ENCODE assay signal across 15 mouse cellular contexts in the genomic region with DNA sequence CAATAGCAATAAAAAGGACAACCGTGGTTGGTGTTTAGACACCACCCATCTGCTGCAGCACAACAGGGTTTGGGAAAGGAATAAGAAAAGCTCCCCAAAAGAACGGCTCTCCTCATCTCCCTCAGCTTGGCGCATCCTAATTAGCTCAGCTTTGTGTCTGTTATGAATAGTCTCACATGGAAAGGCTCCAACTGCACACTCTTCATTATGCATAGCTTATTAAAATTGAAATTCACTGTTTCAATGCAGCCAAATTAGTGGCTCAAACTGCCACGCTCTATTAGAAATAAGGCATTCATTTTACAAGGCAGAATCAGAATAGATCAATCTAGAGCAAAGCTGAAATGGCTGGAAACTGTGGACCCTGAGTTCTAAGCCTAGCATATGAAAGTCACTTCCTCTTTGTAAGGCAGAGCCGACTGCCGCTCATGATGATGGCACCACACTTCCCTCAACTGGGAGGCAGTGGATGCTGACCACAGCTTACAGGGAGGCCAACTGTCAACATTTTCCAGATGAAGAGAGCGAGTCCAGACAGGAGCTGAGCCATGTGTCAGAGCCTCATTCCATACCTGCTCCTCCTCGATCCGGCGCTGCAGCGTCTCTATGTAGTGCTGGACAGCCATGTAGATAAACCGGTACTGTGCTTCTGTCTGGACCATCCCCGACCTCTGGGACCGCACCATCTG. TPM values are rescaled to one million over a fixed set of nuclear protein-coding genes. Genes with fewer than 3 reads are reported as not detected.
DNase-seq lines count a peak whose midpoint lies in the region; ATAC-seq and TF ChIP-seq lines count a peak whose summit lies in the region.
"Had no signal": no experiment of that assay in that cellular context is flagged by ENCODE, and none has a peak within 500 bp of the region (broad histone marks: within the 10 kb centered on the region; RNA-seq: fewer than 3 reads in every experiment).

No protein-coding gene starts in this region.

- peak overlapping the region; percentile 70 for H3K27ac ChIP-seq in hindbrain, embryonic 12.5 days
- H3K27ac ChIP-seq in hindbrain, embryonic 11.5 days (ENCODE audit: low read depth, low read length): no peak overlapping the region
- peak overlapping the region; percentile 70 for H3K27ac ChIP-seq in hindbrain, postnatal 0 days
- peak overlapping the region; percentile 78 for H3K27ac ChIP-seq in midbrain, embryonic 16.5 days (ENCODE audit: low read length)
- H3K27ac ChIP-seq: embryonic facial prominence, embryonic 13.5 days; liver, embryonic 13.5 days; stomach, postnatal 0 days had no signal

- peaks cover 68% of the 10 kb centered on the region for H3K36me3 ChIP-seq in hindbrain, embryonic 12.5 days
- peaks cover 3% of the 10 kb centered on the region for H3K36me3 ChIP-seq in hindbrain, embryonic 11.5 days (ENCODE audit: control insufficient read depth, insufficient read depth, low read length)
- H3K36me3 ChIP-seq in hindbrain, postnatal 0 days (ENCODE audit: insufficient read depth, low read length): peaks cover 30% of the 10 kb centered on the region; the same call in 1 of the 2 replicates
- H3K36me3 ChIP-seq in midbrain, embryonic 16.5 days (ENCODE audit: control insufficient read depth, insufficient read depth, low read length): peaks cover 16% of the 10 kb centered on the region; the same call in 1 of the 2 replicates

- no peak for DNase-seq in hindbrain, embryonic 11.5 days (ENCODE audit: low spot score)
- peak; percentile 56 for DNase-seq in hindbrain, postnatal 0 days (ENCODE audit: low spot score)
- no peak for DNase-seq in heart, postnatal 4 days
- DNase-seq in frontal cortex, postnatal 36 days (ENCODE audit: low spot score in 2 of 2): no peak
- no peak for DNase-seq in frontal cortex, postnatal 10 days (ENCODE audit: low spot score in 2 of 2)
- DNase-seq: adrenal gland, adult 2 months; cerebellum, adult 11-12 months; kidney, adult 9 months; liver, embryonic 13.5 days; lung, postnatal 4 days had no signal

- H3K4me3 ChIP-seq in hindbrain, embryonic 12.5 days: no peak overlapping the region
- no peak overlapping the region for H3K4me3 ChIP-seq in hindbrain, embryonic 11.5 days (ENCODE audit: low read depth, low read length)
- no peak overlapping the region for H3K4me3 ChIP-seq in hindbrain, postnatal 0 days (ENCODE audit: low read length)
- no peak overlapping the region for H3K4me3 ChIP-seq in midbrain, embryonic 16.5 days (ENCODE audit: low read depth, low read length)
- H3K4me3 ChIP-seq: embryonic facial prominence, embryonic 13.5 days; liver, embryonic 13.5 days had no signal

- ATAC-seq in hindbrain, embryonic 12.5 days (ENCODE audit: low FRiP score): no peak
- no peak for ATAC-seq in hindbrain, embryonic 11.5 days (ENCODE audit: low FRiP score)
- ATAC-seq in common myeloid progenitor, adult 5-6 weeks (replicated peaks; ENCODE audit: low read depth, poor library complexity, severe bottlenecking): peak; percentile 85
- ATAC-seq in hindbrain, postnatal 0 days: peak; percentile 28; the same call in 1 of the 2 replicates
- peak; percentile 51; the same call in 1 of the 2 replicates for ATAC-seq in midbrain, embryonic 16.5 days

- H3K4me2 ChIP-seq in hindbrain, embryonic 12.5 days (replicated peaks): no peak overlapping the region
- H3K4me2 ChIP-seq in hindbrain, embryonic 11.5 days (replicated peaks; ENCODE audit: low read depth, low read length): no peak overlapping the region
- no peak overlapping the region for H3K4me2 ChIP-seq in hindbrain, postnatal 0 days (ENCODE audit: low read depth, low read length)
- no peak overlapping the region for H3K4me2 ChIP-seq in midbrain, embryonic 16.5 days (ENCODE audit: low read length)
- H3K4me2 ChIP-seq: embryonic facial prominence, embryonic 13.5 days; liver, embryonic 13.5 days had no signal

- 84% methylated on average over 14 of the region's 14 CpGs for WGBS in hindbrain, embryonic 12.5 days
- 89% methylated on average over 14 of the region's 14 CpGs for WGBS in hindbrain, embryonic 11.5 days
- WGBS in hindbrain, postnatal 0 days: 62% methylated on average over 14 of the region's 14 CpGs
- WGBS in midbrain, embryonic 16.5 days: 66% methylated on average over 14 of the region's 14 CpGs

- TF ChIP-seq CTCF in hindbrain, postnatal 0 days (IDR thresholded peaks at IDR 0.05; ENCODE audit: low read depth): no peak

- peaks cover 5% of the 10 kb centered on the region; the same call in 1 of the 2 replicates for H3K4me1 ChIP-seq in hindbrain, embryonic 12.5 days
- H3K4me1 ChIP-seq in hindbrain, embryonic 11.5 days (replicated peaks; ENCODE audit: control insufficient read depth, insufficient read depth, low read length): no peaks in the 10 kb centered on the region
- peaks cover 17% of the 10 kb centered on the region; the same call in 1 of the 2 replicates for H3K4me1 ChIP-seq in hindbrain, postnatal 0 days (ENCODE audit: insufficient read depth, low read length)
- H3K4me1 ChIP-seq in midbrain, embryonic 16.5 days (ENCODE audit: control insufficient read depth, insufficient read depth, low read length): peaks cover 7% of the 10 kb centered on the region; the same call in 1 of the 2 replicates
- H3K4me1 ChIP-seq: embryonic facial prominence, embryonic 13.5 days; liver, embryonic 13.5 days had no signal

- H3K27me3 ChIP-seq in hindbrain, embryonic 12.5 days: no peaks in the 10 kb centered on the region
- no peaks in the 10 kb centered on the region for H3K27me3 ChIP-seq in hindbrain, embryonic 11.5 days (ENCODE audit: control insufficient read depth, insufficient read depth, low read length)
- H3K27me3 ChIP-seq in hindbrain, postnatal 0 days (ENCODE audit: insufficient read depth, low read length): no peaks in the 10 kb centered on the region
- H3K27me3 ChIP-seq in midbrain, embryonic 16.5 days (ENCODE audit: control insufficient read depth, insufficient read depth, low read depth, low read length): no peaks in the 10 kb centered on the region
- H3K27me3 ChIP-seq: embryonic facial prominence, embryonic 13.5 days; liver, embryonic 13.5 days had no signal

- no peaks in the 10 kb centered on the region for H3K9me3 ChIP-seq in hindbrain, embryonic 12.5 days (replicated peaks)
- no peaks in the 10 kb centered on the region for H3K9me3 ChIP-seq in hindbrain, embryonic 11.5 days (ENCODE audit: control insufficient read depth, low read length)
- H3K9me3 ChIP-seq in hindbrain, postnatal 0 days (ENCODE audit: low read length): no peaks in the 10 kb centered on the region
- H3K9me3 ChIP-seq in midbrain, embryonic 16.5 days (replicated peaks; ENCODE audit: control insufficient read depth, low read length, poor library complexity, severe bottlenecking): no peaks in the 10 kb centered on the region
- H3K9me3 ChIP-seq: embryonic facial prominence, embryonic 13.5 days; liver, embryonic 13.5 days had no signal

- no peak overlapping the region for H3K9ac ChIP-seq in hindbrain, embryonic 12.5 days
- no peak overlapping the region for H3K9ac ChIP-seq in hindbrain, embryonic 11.5 days (ENCODE audit: low read depth, low read length)
- H3K9ac ChIP-seq in hindbrain, postnatal 0 days (replicated peaks; ENCODE audit: low read length): no peak overlapping the region; the same call in 1 of the 2 replicates
- no peak overlapping the region for H3K9ac ChIP-seq in midbrain, embryonic 16.5 days (ENCODE audit: low read depth, low read length)
- H3K9ac ChIP-seq: embryonic facial prominence, embryonic 13.5 days; liver, embryonic 13.5 days had no signal

RNA-seq across cellular contexts. Expression of a gene that starts 48.6 kb away (rescaled TPM):
- 21.4 and 22.7 TPM in 2 replicates for polyA plus RNA-seq in hindbrain, embryonic 12.5 days (2016; fragmentation: Nextera tagmentation; extraction: Ambion mirVana)
- 25.0 and 32.4 TPM in 2 replicates for polyA plus RNA-seq in hindbrain, embryonic 11.5 days (2014; fragmentation: Nextera tagmentation; extraction: Ambion mirVana)
- 60.0 and 60.4 TPM in 2 replicates for total RNA-seq in common myeloid progenitor, adult 5-6 weeks (2017)
- total RNA-seq in hindbrain, postnatal 0 days (2014; rRNA removed): 47.5 and 54.7 TPM in 2 replicates
- polyA plus RNA-seq in hindbrain, postnatal 0 days (2015; fragmentation: Nextera tagmentation; extraction: Ambion mirVana): 27.9 and 28.4 TPM in 2 replicates
- 18.4 and 21.4 TPM in 2 replicates for polyA plus RNA-seq in midbrain, embryonic 16.5 days (2015; fragmentation: Nextera tagmentation; extraction: Ambion mirVana)
- 100 to 1,000 TPM in 1 of 2 experiments, 10 to 100 TPM in 1; 99.0 to 107 TPM for total RNA-seq in heart, postnatal 4 days (2021)

Comparison
In these comparisons a context has a peak if more than half of its experiments do, and no peak if none do; other contexts are left out.
1. ATAC-seq: peak in common myeloid progenitor, adult 5-6 weeks (single experiment), hindbrain, postnatal 0 days (single experiment) and midbrain, embryonic 16.5 days (single experiment); none in hindbrain, embryonic 12.5 days (single experiment) and hindbrain, embryonic 11.5 days (single experiment).